Mouse (Mus musculus) neural tube, embryonic 15.5 days (tissue): ENCODE data around the gene Hdac5. TPM values are rescaled to one million over a fixed set of nuclear protein-coding genes. Genes with fewer than 3 reads are reported as not detected.
"Not testable (repeated sequence)": the region's sequence is repeated elsewhere in the genome, so short reads cannot be mapped to it uniquely, and the experiment has no call there.

Source experiments
- ATAC-seq: fragments of 200-750 bp; cut with Nextera tagmentation; 2 replicates; pipeline ENCODE4 v1.8.0; 2017; ENCODE audit warnings: mild to moderate bottlenecking, moderate TSS enrichment, moderate library complexity; ENCODE audit not compliant: low FRiP score
- H3K27ac ChIP-seq: fragments of 300-500 bp; sonication (generic); replicated peaks from 2 replicates; pipeline ENCODE4 v1.5.1; 2015; ENCODE audit warnings: mild to moderate bottlenecking, inconsistent platforms
- H3K27me3 ChIP-seq: fragments of 300-500 bp; sonication (generic); replicated peaks from 2 replicates; pipeline ENCODE4 v1.6.1; 2015; ENCODE audit warnings: inconsistent platforms
- H3K36me3 ChIP-seq: fragments of 300-500 bp; sonication (generic); 2 replicates; pipeline ENCODE4 v1.6.1; 2015; ENCODE audit warnings: inconsistent platforms
- H3K4me1 ChIP-seq: fragments of 300-500 bp; sonication (generic); 2 replicates; pipeline ENCODE4 v1.6.1; 2015; ENCODE audit warnings: inconsistent platforms
- H3K4me2 ChIP-seq: fragments of 300-500 bp; sonication (generic); 2 replicates; pipeline ENCODE4 v1.6.1; 2015; ENCODE audit warnings: inconsistent platforms, mild to moderate bottlenecking, moderate library complexity
- H3K4me3 ChIP-seq: fragments of 300-500 bp; sonication (generic); replicated peaks from 2 replicates; pipeline ENCODE4 v1.5.1; 2015; ENCODE audit warnings: mild to moderate bottlenecking, inconsistent platforms
- H3K9ac ChIP-seq: fragments of 300-500 bp; sonication (generic); replicated peaks from 2 replicates; pipeline ENCODE4 v1.6.1; 2015; ENCODE audit warnings: mild to moderate bottlenecking, inconsistent platforms
- H3K9me3 ChIP-seq: fragments of 300-500 bp; sonication (generic); replicated peaks from 2 replicates; pipeline ENCODE4 v1.6.1; 2016; ENCODE audit warnings: inconsistent platforms
- WGBS: fragments of 180-500 bp; shearing (Covaris S2); methylation state at CpG from one replicate; pipeline ENCODE4 v1.1.7; 2015; ENCODE audit warnings: mixed read lengths; 5-methylcytosine and 5-hydroxymethylcytosine counted together
- polyA plus RNA-seq: library from polyadenylated mRNA; unstranded; fragments of >200 nt; fragmentation: Nextera tagmentation; extraction: Ambion mirVana; gene quantifications from 2 replicates; pipeline ENCODE4 v1.2.1, GENCODE M21; 2015

The Hdac5 gene
- polyA plus RNA-seq, 1 experiment from 2014 or later = 77.4 TPM

DNA sequence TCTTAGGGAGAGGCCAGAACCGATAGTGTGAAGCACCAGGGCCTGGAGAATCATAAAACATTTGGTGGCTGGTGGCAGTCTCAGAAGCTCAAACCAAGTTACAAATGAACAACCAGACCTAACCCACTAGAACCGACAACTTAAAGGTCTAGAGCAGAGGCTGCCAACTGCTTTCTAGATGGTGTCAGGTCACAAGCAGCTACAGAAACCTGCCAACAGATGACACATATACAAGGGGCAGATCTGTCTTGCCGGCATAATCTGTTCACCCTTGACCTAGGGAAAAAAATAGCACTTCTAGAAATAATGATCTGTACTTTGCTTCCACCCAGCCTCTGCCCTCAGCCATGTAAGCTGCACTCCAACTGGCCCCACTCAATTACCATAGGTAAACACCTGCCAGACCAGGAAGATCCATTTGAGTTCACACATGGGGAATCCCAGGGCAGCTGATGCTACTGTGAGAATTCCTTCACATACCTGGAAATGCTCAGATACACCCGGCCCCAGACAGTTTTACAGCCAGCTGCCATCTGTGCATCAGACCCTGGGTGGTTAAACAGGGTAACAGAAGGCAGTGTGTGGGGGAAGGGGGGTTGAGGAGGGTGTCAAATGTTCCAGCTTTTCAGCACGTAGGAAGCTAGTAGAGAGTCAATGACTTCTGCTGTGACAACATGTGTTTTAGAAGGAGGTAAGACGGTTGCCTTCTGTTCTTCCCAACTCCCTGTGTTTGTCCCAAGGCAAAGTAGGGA, 63.8 kb downstream of the Hdac5 start:
- no peak for ATAC-seq
- Histone ChIP-seq H3K4me2 (no peak overlapping the region), H3K36me3 (peaks cover 60% of the 10 kb centered on the region), H3K9me3 (no peaks in the 10 kb centered on the region), H3K4me1 (no peaks in the 10 kb centered on the region), H3K27me3 (no peaks in the 10 kb centered on the region), H3K9ac (no peak overlapping the region), H3K27ac (no peak overlapping the region), H3K4me3 (no peak overlapping the region)
- 63% methylated on average over 6 of the region's 6 CpGs for WGBS

DNA sequence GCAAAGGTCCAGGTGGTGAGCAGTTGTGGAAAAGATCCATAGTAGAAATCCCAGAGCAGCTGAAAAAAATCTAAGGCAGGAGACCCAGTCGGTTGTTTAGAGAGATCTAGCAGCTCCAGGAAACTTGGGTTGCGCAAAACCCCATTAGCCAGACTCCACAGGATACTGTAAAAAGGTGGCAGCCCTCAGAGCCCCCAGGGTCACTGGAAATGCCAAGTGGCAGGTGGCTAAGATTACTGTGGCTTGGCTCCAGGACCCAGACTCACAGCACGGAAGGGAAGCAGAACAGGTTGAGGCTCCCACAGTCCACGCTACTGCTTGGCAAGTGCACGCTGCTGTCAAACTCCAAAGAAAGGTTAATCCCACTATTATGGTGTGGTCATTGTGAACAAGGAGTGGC, 70.2 kb downstream of the Hdac5 start:
- Histone ChIP-seq H3K27ac (no peak overlapping the region), H3K9ac (no peak overlapping the region), H3K9me3 (no peaks in the 10 kb centered on the region), H3K4me1 (peaks cover 10% of the 10 kb centered on the region), H3K4me2 (no peak overlapping the region), H3K27me3 (no peaks in the 10 kb centered on the region), H3K4me3 (no peak overlapping the region), H3K36me3 (peaks cover 30% of the 10 kb centered on the region)
- WGBS = 79% methylated on average over 5 of the region's 5 CpGs
- no peak for ATAC-seq

DNA sequence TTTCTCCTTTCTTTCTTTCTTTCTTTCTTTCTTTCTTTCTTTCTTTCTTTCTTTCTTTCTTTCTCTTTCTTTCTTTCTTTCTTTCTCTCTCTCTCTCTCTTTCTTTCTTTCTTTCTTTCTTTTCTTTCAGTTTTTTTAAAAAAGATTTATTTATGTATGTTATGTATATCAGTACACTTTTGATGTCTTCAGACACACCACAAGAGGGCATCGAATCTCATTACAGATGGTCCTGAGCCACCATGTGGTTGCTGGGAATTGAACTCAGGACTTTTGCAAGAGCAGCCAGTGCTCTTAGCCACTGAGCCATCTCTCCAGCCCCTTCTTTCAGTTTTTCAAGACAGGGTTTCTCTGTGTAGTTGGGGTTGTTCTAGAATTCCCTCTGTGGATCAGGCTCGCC, 71.9 kb downstream of the Hdac5 start:
- H3K27ac ChIP-seq, H3K9ac ChIP-seq, H3K27me3 ChIP-seq, H3K9me3 ChIP-seq, H3K4me2 ChIP-seq, ATAC-seq, H3K4me3 ChIP-seq: not testable (repeated sequence)
- H3K36me3 ChIP-seq = peaks cover 29% of the 10 kb centered on the region
- 80% methylated on average over 2 of the region's 2 CpGs for WGBS
- peaks cover 15% of the 10 kb centered on the region for H3K4me1 ChIP-seq

DNA sequence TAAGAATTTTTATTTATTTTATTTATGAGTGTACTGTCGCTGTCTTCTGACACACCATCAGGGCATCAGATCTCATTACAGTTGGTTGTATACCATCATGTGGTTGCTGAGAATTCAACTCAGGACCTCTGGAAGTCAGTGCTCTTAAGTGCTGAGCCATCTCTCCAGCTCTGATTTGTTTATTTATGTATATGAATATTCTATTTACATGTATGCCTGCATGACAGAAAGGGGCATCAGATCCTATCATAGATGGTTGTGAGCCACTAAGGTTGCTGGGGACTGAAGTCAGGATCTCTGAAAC, 73.2 kb downstream of the Hdac5 start:
- Histone ChIP-seq H3K4me1 (peaks cover 15% of the 10 kb centered on the region), H3K36me3 (peaks cover 28% of the 10 kb centered on the region), H3K27ac (peak overlapping the region; percentile 54; the same call in 1 of the 2 replicates), H3K4me3 (no peak overlapping the region), H3K9ac (no peak overlapping the region), H3K4me2 (peak overlapping the region; percentile 91; the same call in 1 of the 2 replicates), H3K27me3 (no peaks in the 10 kb centered on the region), H3K9me3 (no peaks in the 10 kb centered on the region)
- whole genome bisulfite sequencing = 6% methylated on average over 1 of the region's 1 CpGs
- ATAC-seq = no peak; the same call in 1 of the 2 replicates

DNA sequence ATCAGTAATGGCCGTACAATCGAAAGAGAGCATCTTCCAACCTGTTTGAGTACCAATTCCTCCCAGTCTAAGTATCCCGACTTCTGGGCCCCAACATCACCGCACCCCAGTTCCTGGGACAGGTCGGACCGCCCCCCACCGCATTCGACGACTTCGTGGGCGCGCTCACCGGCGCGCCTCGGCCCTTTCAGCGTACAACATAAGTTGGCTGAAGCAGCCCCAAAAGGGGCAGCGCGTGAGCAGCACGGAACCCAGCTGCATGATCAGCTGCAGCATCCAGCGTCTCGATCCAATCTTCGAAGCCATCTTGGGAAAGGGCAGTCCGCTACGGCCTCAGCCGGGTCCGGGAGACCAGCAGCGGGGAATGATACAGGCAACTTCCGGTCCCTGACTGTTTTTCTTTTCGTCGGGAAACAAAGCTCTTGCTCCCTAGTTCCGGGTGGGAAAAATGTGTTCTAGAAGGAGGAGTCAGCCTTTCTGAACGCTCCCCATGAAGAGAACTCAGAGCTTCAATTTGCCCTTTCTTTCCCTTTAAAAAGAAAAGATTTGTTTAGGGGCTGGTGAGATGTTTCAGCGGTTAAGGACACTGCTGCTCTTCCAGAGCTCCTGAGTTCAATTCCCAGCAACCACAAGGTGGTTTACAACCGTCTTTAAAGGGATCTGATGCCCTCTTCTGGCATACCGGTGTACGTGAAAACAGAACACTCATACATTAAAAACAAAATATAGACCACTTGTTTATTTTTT, 73.8 kb downstream of the Hdac5 start, which contains the start of gene Tmem101:
Gene Tmem101, minus strand, starts transcription at position 366 of the 747 bp plus-strand sequence.
- H3K4me3 ChIP-seq = peak within 1 kb of the TSS; percentile 64
- peak; percentile 90 for ATAC-seq
- peaks cover 15% of the 10 kb centered on the region for H3K4me1 ChIP-seq
- peak within 1 kb of the TSS; percentile 71 for H3K9ac ChIP-seq
- peaks cover 23% of the 10 kb centered on the region for H3K36me3 ChIP-seq
- peak within 1 kb of the TSS; percentile 91 for H3K4me2 ChIP-seq
- peak within 1 kb of the TSS; percentile 83 for H3K27ac ChIP-seq
- H3K9me3 ChIP-seq = no peaks in the 10 kb centered on the region
- H3K27me3 ChIP-seq = no peaks in the 10 kb centered on the region
- WGBS = under 1% methylated on average over 37 of the region's 37 CpGs

DNA sequence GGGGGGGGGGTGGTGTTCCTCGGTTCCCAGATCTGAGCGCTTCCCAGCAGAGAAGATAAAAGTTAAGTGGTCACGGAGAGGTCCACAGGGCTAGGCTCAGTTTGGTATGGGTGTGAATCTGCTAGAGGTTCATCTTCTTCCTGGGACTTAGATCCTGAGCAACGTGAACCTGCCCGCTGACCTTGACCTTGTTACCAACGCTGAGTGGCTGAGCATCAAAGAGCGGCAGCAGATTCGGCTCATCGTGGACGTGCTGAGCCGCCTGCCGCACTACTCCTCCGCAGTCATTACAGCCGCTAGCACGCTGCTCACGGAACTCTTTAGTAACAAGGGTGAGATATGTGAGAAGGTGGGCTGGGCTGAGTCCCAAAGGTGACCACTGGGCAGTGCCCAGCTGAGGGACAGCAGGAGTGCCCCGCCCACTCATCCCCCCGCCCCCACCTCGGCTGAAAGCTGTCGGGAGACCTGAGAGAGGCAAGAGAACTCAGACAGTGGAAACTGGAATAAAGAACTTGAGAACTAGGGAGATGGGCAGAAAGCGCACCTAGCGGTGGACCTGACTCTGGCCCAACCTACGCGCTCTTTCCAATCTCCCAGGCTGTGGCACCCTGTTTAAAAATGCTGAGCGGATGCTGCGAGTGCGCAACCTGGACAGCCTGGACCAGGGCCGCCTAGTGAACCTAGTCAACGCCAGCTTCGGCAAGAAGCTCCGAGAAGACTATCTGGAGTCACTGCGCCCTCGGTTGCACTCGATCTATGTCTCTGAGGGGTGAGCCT, 82.6 kb downstream of the Hdac5 start:
- ATAC-seq = no peak
- Histone ChIP-seq H3K27me3 (peaks cover 72% of the 10 kb centered on the region), H3K9ac (no peak overlapping the region), H3K9me3 (no peaks in the 10 kb centered on the region), H3K4me2 (peak overlapping the region; percentile 13; the same call in 1 of the 2 replicates), H3K36me3 (0 out of 2 replicates have a peak, but pooled peaks cover 2% of the 10 kb centered on the region), H3K4me1 (peaks cover 23% of the 10 kb centered on the region), H3K27ac (no peak overlapping the region), H3K4me3 (no peak overlapping the region)
- 13% methylated on average over 34 of the region's 34 CpGs for WGBS

DNA sequence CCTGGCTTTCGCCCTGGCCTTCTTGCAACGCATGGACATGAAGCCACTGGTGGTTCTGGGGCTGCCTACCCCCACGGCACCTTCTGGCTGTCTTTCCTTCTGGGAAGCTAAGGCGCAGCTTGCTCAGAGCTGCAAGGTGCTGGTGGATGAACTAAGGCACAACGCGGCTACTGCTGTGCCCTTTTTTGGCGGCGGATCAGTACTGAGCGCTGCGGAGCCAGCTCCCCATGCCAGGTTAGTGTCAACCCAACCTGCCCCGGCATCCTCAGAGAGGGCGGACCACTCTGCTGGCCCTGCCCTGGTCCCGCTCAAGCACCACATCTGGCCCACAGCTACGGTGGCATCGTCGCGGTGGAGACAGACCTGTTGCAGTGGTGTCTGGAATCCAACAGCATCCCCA, 83.4 kb downstream of the Hdac5 start:
- Histone ChIP-seq H3K4me3 (no peak overlapping the region), H3K9ac (no peak overlapping the region), H3K4me2 (peak overlapping the region; percentile 17; the same call in 1 of the 2 replicates), H3K27ac (no peak overlapping the region), H3K27me3 (peaks cover 74% of the 10 kb centered on the region), H3K36me3 (no peaks in the 10 kb centered on the region), H3K9me3 (no peaks in the 10 kb centered on the region), H3K4me1 (peaks cover 23% of the 10 kb centered on the region)
- no peak for ATAC-seq
- WGBS = 8% methylated on average over 17 of the region's 17 CpGs

DNA sequence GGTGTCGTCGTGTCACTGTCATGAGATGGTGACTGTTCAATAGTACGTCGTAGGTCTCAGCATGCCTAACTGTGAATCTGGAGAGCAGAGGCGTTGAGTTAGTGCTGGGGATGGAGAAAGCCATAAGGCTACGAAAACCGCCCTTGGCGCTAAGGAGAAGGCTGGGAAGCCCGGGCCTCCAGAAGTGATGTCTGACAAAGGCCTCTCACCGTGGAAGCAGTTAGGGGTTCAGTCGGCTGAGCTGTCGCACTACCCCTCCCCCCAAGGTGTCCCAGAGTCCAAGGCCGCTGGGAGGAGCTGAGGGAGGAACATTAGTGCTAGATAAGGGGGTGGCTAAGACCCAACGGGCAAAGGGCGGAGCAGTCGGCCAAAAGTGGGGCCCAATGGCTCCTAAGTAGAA, 84.0 kb downstream of the Hdac5 start:
- 4% methylated on average over 16 of the region's 16 CpGs for WGBS
- Histone ChIP-seq H3K4me2 (peak overlapping the region; percentile 49; the same call in 1 of the 2 replicates), H3K9me3 (no peaks in the 10 kb centered on the region), H3K36me3 (no peaks in the 10 kb centered on the region), H3K9ac (no peak overlapping the region), H3K4me1 (peaks cover 23% of the 10 kb centered on the region), H3K27ac (no peak overlapping the region), H3K27me3 (peaks cover 74% of the 10 kb centered on the region), H3K4me3 (no peak overlapping the region)
- no peak for ATAC-seq

DNA sequence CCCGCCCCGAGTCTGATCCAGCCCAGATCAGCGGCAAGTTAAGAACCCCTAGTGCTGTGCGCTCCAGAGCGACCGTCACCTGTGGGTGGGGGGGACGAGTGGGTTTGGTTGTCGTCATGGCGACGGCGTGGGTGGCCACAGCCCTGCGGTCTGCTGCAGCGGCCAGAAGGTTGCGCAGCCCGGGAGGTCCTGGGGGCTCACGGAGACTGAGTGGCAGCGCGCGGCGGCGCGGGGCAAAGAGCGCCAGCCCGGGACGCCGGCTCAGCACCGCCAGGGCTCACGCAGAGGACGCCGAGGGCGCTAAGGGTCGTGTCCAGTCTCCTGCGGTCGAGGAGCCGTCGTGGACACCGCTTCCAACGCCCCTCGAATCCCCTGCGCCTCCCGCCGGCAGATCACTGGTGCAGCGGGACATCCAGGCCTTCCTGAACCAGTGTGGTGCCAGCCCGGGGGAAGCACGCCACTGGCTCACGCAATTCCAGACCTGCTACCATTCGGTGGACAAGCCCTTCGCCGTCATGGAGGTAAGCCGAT, 84.4 kb downstream of the Hdac5 start, which contains the start of gene Nags:
Gene Nags, plus strand, starts transcription at position 43 of the 531 bp plus-strand sequence.
- Histone ChIP-seq H3K9ac (no peak within 1 kb of the TSS), H3K4me1 (peaks cover 23% of the 10 kb centered on the region), H3K4me2 (peak within 1 kb of the TSS; percentile 49), H3K4me3 (peak within 1 kb of the TSS; percentile 25), H3K36me3 (no peaks in the 10 kb centered on the region), H3K9me3 (no peaks in the 10 kb centered on the region), H3K27me3 (peaks cover 74% of the 10 kb centered on the region), H3K27ac (no peak within 1 kb of the TSS)
- under 1% methylated on average over 48 of the region's 50 CpGs for WGBS
- no peak for ATAC-seq

DNA sequence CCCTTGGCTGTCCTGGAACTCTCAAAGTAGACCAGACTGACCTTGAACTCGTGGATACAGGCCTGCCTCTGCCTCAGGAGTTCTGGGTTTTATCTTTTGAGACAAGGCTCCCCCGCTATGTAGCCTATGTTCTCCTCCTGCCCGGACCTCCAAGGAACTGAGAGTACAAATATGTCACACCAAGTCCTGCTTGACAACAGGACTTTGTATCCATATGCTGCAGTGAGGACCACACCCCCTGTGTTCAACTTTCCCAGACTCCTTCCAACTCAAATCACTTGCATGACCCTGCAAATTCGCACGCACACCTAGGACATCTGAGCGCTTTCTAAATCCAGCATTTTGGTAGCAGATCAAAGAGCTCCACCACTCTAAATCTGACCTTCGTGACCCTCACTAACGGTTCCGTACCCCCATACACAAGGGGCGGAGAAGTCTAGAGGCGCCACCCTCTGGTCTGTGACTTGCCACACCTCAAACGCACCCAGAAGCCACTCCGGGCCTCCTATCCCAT, 85.0 kb downstream of the Hdac5 start:
- peak overlapping the region; percentile 25 for H3K4me3 ChIP-seq
- H3K4me1 ChIP-seq = peaks cover 23% of the 10 kb centered on the region
- no peak overlapping the region for H3K27ac ChIP-seq
- H3K27me3 ChIP-seq = peaks cover 74% of the 10 kb centered on the region
- peak overlapping the region; percentile 49 for H3K4me2 ChIP-seq
- no peak for ATAC-seq
- H3K36me3 ChIP-seq = no peaks in the 10 kb centered on the region
- H3K9ac ChIP-seq = no peak overlapping the region
- no peaks in the 10 kb centered on the region for H3K9me3 ChIP-seq
- 29% methylated on average over 13 of the region's 13 CpGs for WGBS
